8 mouse cellular contexts compared by ENCODE assay signal in the genomic region with DNA sequence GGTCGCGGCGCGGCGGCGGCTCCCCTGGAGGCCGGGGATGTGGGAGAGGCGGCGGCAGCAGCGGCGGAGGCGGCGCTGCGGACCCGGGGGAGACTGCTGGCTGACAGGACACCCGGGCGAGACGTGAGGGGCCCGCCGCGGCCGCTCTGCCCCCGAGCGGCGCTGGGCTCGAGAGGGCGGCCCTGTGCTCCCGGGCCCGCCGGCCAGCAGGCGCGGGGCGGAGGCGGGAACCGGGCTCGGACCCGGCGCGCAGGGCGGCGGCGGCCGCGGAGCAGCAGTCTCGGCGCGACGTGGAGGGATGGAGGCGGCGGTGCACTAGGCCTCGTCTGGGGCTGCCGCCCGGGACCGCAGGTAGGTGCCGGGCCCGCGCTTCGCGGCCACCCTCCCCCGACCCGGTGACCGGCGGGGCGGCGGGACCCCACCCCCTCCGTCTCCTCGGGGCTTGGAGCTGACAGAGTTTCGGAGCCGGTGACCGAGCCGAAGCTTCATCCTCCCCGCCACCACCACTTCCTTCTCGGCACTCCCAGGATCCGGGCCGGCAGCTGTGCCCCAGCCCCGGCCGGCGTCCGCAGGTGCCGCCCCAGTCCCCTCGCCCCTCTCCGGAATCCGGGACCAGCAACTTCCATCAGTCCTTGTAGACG. TPM values are rescaled to one million over a fixed set of nuclear protein-coding genes. Genes with fewer than 3 reads are reported as not detected.
A peak's percentile ranks its signal among the peaks of the same experiment; 100 is the strongest.
DNase-seq lines count a peak whose midpoint lies in the region; ATAC-seq and TF ChIP-seq lines count a peak whose summit lies in the region.

A gene (plus strand): TSS at position 261 of the 641 bp plus-strand sequence.

- H3K27ac ChIP-seq in forebrain, embryonic 11.5 days (ENCODE audit: low read depth, low read length) = peak within 1 kb of the TSS; percentile 93
- peak within 1 kb of the TSS; percentile 97 for H3K27ac ChIP-seq in heart, embryonic 16.5 days (ENCODE audit: low read length)
- H3K27ac ChIP-seq in liver, postnatal 0 days (ENCODE audit: low read depth) = peak within 1 kb of the TSS; percentile 95
- peak within 1 kb of the TSS; percentile 98 for H3K27ac ChIP-seq in neural tube, embryonic 13.5 days (replicated peaks)

- peak within 1 kb of the TSS; percentile 98 for H3K9ac ChIP-seq in forebrain, embryonic 11.5 days (ENCODE audit: low read length)
- peak within 1 kb of the TSS; percentile 94 for H3K9ac ChIP-seq in heart, embryonic 16.5 days (ENCODE audit: low read length)
- peak within 1 kb of the TSS; percentile 93 for H3K9ac ChIP-seq in liver, postnatal 0 days (replicated peaks)
- peak within 1 kb of the TSS; percentile 99 for H3K9ac ChIP-seq in neural tube, embryonic 13.5 days

- DNase-seq in brain, adult 2 months (ENCODE audit: low read depth, low spot score) = peak; percentile 62
- peak; percentile 78 for DNase-seq in forebrain, embryonic 11.5 days (ENCODE audit: low spot score)
- peak; percentile 51 to 78 for DNase-seq in kidney, postnatal 25 days
- DNase-seq in liver, postnatal 0 days = peak; percentile 72
- DNase-seq in thymus, adult 18-20 months = peak; percentile 45 to 49

- no peaks in the 10 kb centered on the region for H3K4me1 ChIP-seq in forebrain, embryonic 11.5 days (replicated peaks; ENCODE audit: control insufficient read depth, insufficient read depth, low read length)
- peaks cover 11% of the 10 kb centered on the region for H3K4me1 ChIP-seq in heart, embryonic 16.5 days (ENCODE audit: control insufficient read depth, insufficient read depth, low read length)
- H3K4me1 ChIP-seq in liver, postnatal 0 days (ENCODE audit: insufficient read depth) = peaks cover 7% of the 10 kb centered on the region; the same call in 1 of the 2 replicates
- H3K4me1 ChIP-seq in neural tube, embryonic 13.5 days (replicated peaks) = peaks cover 21% of the 10 kb centered on the region

- TF ChIP-seq CTCF in liver, postnatal 0 days (IDR thresholded peaks at IDR 0.05; ENCODE audit: low read depth) = no peak

- ATAC-seq in CD4-positive, CD25-positive, alpha-beta regulatory T cell, adult 4 months = peak; percentile 30
- peak; percentile 84 for ATAC-seq in forebrain, embryonic 11.5 days (replicated peaks; ENCODE audit: low FRiP score)
- peak; percentile 71 for ATAC-seq in heart, embryonic 16.5 days (replicated peaks; ENCODE audit: extremely low read depth, insufficient read depth, low FRiP score)
- ATAC-seq in liver, postnatal 0 days = peak; percentile 82
- ATAC-seq in neural tube, embryonic 13.5 days (ENCODE audit: low read depth) = peak; percentile 89

- no peaks in the 10 kb centered on the region for H3K36me3 ChIP-seq in forebrain, embryonic 11.5 days (ENCODE audit: control insufficient read depth, insufficient read depth, low read length)
- no peaks in the 10 kb centered on the region for H3K36me3 ChIP-seq in heart, embryonic 16.5 days (ENCODE audit: control insufficient read depth, insufficient read depth)
- H3K36me3 ChIP-seq in liver, postnatal 0 days (replicated peaks; ENCODE audit: insufficient read depth, low read length) = no peaks in the 10 kb centered on the region
- no peaks in the 10 kb centered on the region for H3K36me3 ChIP-seq in neural tube, embryonic 13.5 days

- under 1% methylated on average over 69 of the region's 84 CpGs for WGBS in forebrain, embryonic 11.5 days
- under 1% methylated on average over 64 of the region's 84 CpGs for WGBS in heart, embryonic 16.5 days
- under 1% methylated on average over 48 of the region's 84 CpGs for WGBS in liver, postnatal 0 days (ENCODE audit: insufficient replicate concordance)
- WGBS in neural tube, embryonic 13.5 days = 1% methylated on average over 52 of the region's 84 CpGs

- peak within 1 kb of the TSS; percentile 93 for H3K4me3 ChIP-seq in forebrain, embryonic 11.5 days (ENCODE audit: low read depth, low read length)
- peak within 1 kb of the TSS; percentile 95 for H3K4me3 ChIP-seq in heart, embryonic 16.5 days (ENCODE audit: low read length)
- H3K4me3 ChIP-seq in liver, postnatal 0 days (ENCODE audit: low read depth, low read length) = peak within 1 kb of the TSS; percentile 83
- H3K4me3 ChIP-seq in neural tube, embryonic 13.5 days = peak within 1 kb of the TSS; percentile 73

- H3K4me2 ChIP-seq in forebrain, embryonic 11.5 days (ENCODE audit: low read depth, low read length, severe bottlenecking) = peak within 1 kb of the TSS; percentile 61
- peak within 1 kb of the TSS; percentile 72 for H3K4me2 ChIP-seq in heart, embryonic 16.5 days (ENCODE audit: low read depth, low read length)
- H3K4me2 ChIP-seq in liver, postnatal 0 days (ENCODE audit: low read depth, low read length) = peak within 1 kb of the TSS; percentile 91
- H3K4me2 ChIP-seq in neural tube, embryonic 13.5 days = peak within 1 kb of the TSS; percentile 60

- H3K27me3 ChIP-seq in forebrain, embryonic 11.5 days (ENCODE audit: control insufficient read depth, insufficient read depth, low read length) = no peaks in the 10 kb centered on the region
- no peaks in the 10 kb centered on the region for H3K27me3 ChIP-seq in heart, embryonic 16.5 days (ENCODE audit: control insufficient read depth, insufficient read depth, low read length)
- H3K27me3 ChIP-seq in liver, postnatal 0 days (ENCODE audit: insufficient read depth, low read length) = no peaks in the 10 kb centered on the region
- no peaks in the 10 kb centered on the region for H3K27me3 ChIP-seq in neural tube, embryonic 13.5 days

- no peak for TF ChIP-seq EP300 in liver, postnatal 0 days (IDR thresholded peaks at IDR 0.05; ENCODE audit: low read depth)

- no peaks in the 10 kb centered on the region for H3K9me3 ChIP-seq in forebrain, embryonic 11.5 days (ENCODE audit: control insufficient read depth, low read length)
- H3K9me3 ChIP-seq in heart, embryonic 16.5 days (replicated peaks; ENCODE audit: control insufficient read depth, low read length) = no peaks in the 10 kb centered on the region
- H3K9me3 ChIP-seq in liver, postnatal 0 days (ENCODE audit: low read length) = no peaks in the 10 kb centered on the region
- H3K9me3 ChIP-seq in neural tube, embryonic 13.5 days = no peaks in the 10 kb centered on the region

RNA-seq across cellular contexts. Expression of the gene that starts here (rescaled TPM):
- polyA plus RNA-seq in CD4-positive, CD25-positive, alpha-beta regulatory T cell, adult 4 months (2017; shearing (Covaris generic)) = 10 to 100 TPM; 83.8 to 89.5 TPM
- polyA plus RNA-seq in forebrain, embryonic 11.5 days (2014; fragmentation: Nextera tagmentation; extraction: Ambion mirVana) = 17.3 TPM in 2 replicates
- polyA plus RNA-seq in heart, embryonic 16.5 days (2015; fragmentation: Nextera tagmentation; extraction: Ambion mirVana) = 6.8 and 7.0 TPM in 2 replicates
- polyA plus RNA-seq in liver, postnatal 0 days (2015; fragmentation: Nextera tagmentation; extraction: Ambion mirVana) = 4.3 and 4.9 TPM in 2 replicates
- 11.0 and 11.7 TPM in 2 replicates for polyA plus RNA-seq in neural tube, embryonic 13.5 days (2015; fragmentation: Nextera tagmentation; extraction: Ambion mirVana)

Comparison
In these comparisons a context has a peak if more than half of its experiments do, and no peak if none do; other contexts are left out.
1. Peak in every context shown above with its lines: DNase-seq, ATAC-seq, H3K4me3 ChIP-seq and H3K27ac ChIP-seq.
2. ATAC-seq: peak in every context shown above with its lines; median percentile 89 in neural tube, embryonic 13.5 days; 84 in forebrain, embryonic 11.5 days; 82 in liver, postnatal 0 days; 71 in heart, embryonic 16.5 days; 30 in CD4-positive, CD25-positive, alpha-beta regulatory T cell, adult 4 months.